Mouse (Mus musculus) MEL (cell line): ENCODE measurements around the gene Cnih3. TPM values are rescaled to one million over a fixed set of nuclear protein-coding genes. Genes with fewer than 3 reads are reported as not detected.

Experiments
- DNase-seq: peaks from one replicate; pipeline ENCODE4 v3.0.0; 2011; ENCODE audit warnings: low read depth, low spot score
- H3K27ac ChIP-seq: 2 replicates; pipeline ENCODE4 v1.5.1; 2012; ENCODE audit warnings: low read depth, mild to moderate bottlenecking, control low read depth, low read length, moderate library complexity; ENCODE audit not compliant: control insufficient read depth
- H3K27me3 ChIP-seq, 2 experiments: fragments of 150-350 bp in 1 of 2; sonication (generic) in 1 of 2; 2 replicates each; pipeline ENCODE4 v1.6.1; 2012; ENCODE audit warnings: low read length in 2 of 2, mild to moderate bottlenecking in 2 of 2, improper control_type of control experiment in 1 of 2, moderate library complexity in 1 of 2; ENCODE audit not compliant: insufficient read depth in 2 of 2, control insufficient read depth in 1 of 2
- H3K36me3 ChIP-seq, 2 experiments: 2 replicates each; pipeline ENCODE4 v1.6.1; 2012 to 2014; ENCODE audit warnings: low read length in 2 of 2, improper control_type of control experiment in 1 of 2, inconsistent platforms in 1 of 2, mild to moderate bottlenecking in 1 of 2; ENCODE audit not compliant: insufficient read depth in 2 of 2, control insufficient read depth in 1 of 2
- H3K4me1 ChIP-seq, 2 experiments: fragments of 150-350 bp in 1 of 2; sonication (generic) in 1 of 2; 2 replicates each; pipeline ENCODE4 v1.6.1; 2012; ENCODE audit warnings: low read length in 2 of 2, improper control_type of control experiment in 1 of 2, mild to moderate bottlenecking in 1 of 2; ENCODE audit not compliant: insufficient read depth in 2 of 2, control insufficient read depth in 1 of 2
- H3K4me3 ChIP-seq, 2 experiments: fragments of 150-350 bp in 1 of 2; sonication (generic) in 1 of 2; 2 replicates each; pipeline ENCODE4 v1.5.1; 2012; ENCODE audit warnings: low read depth in 2 of 2, low read length in 2 of 2, mild to moderate bottlenecking in 2 of 2, moderate library complexity in 2 of 2, control low read depth in 1 of 2, improper control_type of control experiment in 1 of 2; ENCODE audit not compliant: control insufficient read depth in 1 of 2, insufficient read depth in 1 of 2
- H3K79me2 ChIP-seq: 2 replicates; pipeline ENCODE4 v1.6.1; 2012; ENCODE audit warnings: mild to moderate bottlenecking, low read length, moderate library complexity; ENCODE audit not compliant: control insufficient read depth, poor library complexity, insufficient read depth
- H3K9ac ChIP-seq: 2 replicates; pipeline ENCODE4 v1.6.1; 2012; ENCODE audit warnings: low read depth, mild to moderate bottlenecking, control low read depth, low read length, moderate library complexity; ENCODE audit not compliant: control insufficient read depth, poor library complexity, severe bottlenecking
- H3K9me3 ChIP-seq: fragments of 150-350 bp; sonication (generic); replicated peaks from 2 replicates; pipeline ENCODE4 v1.6.1; 2012; ENCODE audit warnings: mild to moderate bottlenecking, low read length, improper control_type of control experiment, moderate library complexity; ENCODE audit not compliant: insufficient read depth
- CHD2 ChIP-seq: IDR thresholded peaks from 2 replicates; pipeline ENCODE4 v1.6.1; 2011; ENCODE audit warnings: low read length, improper control_type of control experiment
- ELF1 ChIP-seq: IDR thresholded peaks from 2 replicates; pipeline ENCODE4 v1.6.1; 2014; ENCODE audit warnings: low read depth, mild to moderate bottlenecking, inconsistent platforms, low read length, improper control_type of control experiment, moderate library complexity
- EP300 ChIP-seq, 2 experiments: IDR thresholded peaks; 2 replicates each; pipeline ENCODE4 v1.6.1; 2011; ENCODE audit warnings: improper control_type of control experiment in 2 of 2, low read length in 2 of 2, low read depth in 1 of 2, mild to moderate bottlenecking in 1 of 2
- KAT2A ChIP-seq: conservative IDR thresholded peaks from 2 replicates; pipeline ENCODE4 v1.6.1; 2012; ENCODE audit warnings: low read depth, low read length, improper control_type of control experiment, inconsistent platforms
- MAX ChIP-seq: IDR thresholded peaks from 2 replicates; pipeline ENCODE4 v1.6.1; 2011; ENCODE audit warnings: low read length, improper control_type of control experiment
- MEF2A ChIP-seq: IDR thresholded peaks from 2 replicates; pipeline ENCODE4 v1.6.1; 2014; ENCODE audit warnings: low read depth, mild to moderate bottlenecking, inconsistent platforms, low read length, improper control_type of control experiment; ENCODE audit not compliant: poor library complexity, insufficient replicate concordance, severe bottlenecking; ENCODE audit errors: extremely low read depth
- MXI1 ChIP-seq: IDR thresholded peaks from 2 replicates; pipeline ENCODE4 v1.6.1; 2011; ENCODE audit warnings: mild to moderate bottlenecking, low read depth, low read length, improper control_type of control experiment
- SMC3 ChIP-seq: IDR thresholded peaks from 2 replicates; pipeline ENCODE4 v1.6.1; 2011; ENCODE audit warnings: low read depth, low read length, improper control_type of control experiment
- TCF12 ChIP-seq: IDR thresholded peaks from 2 replicates; pipeline ENCODE4 v1.6.1; 2014; ENCODE audit warnings: low read depth, mild to moderate bottlenecking, inconsistent platforms, low read length, improper control_type of control experiment, moderate library complexity
- USF1 ChIP-seq: IDR thresholded peaks from 2 replicates; pipeline ENCODE4 v1.6.1; 2014; ENCODE audit warnings: low read depth, mild to moderate bottlenecking, inconsistent platforms, low read length, improper control_type of control experiment, moderate library complexity
- USF2 ChIP-seq, 2 experiments: IDR thresholded peaks; 2 replicates each; pipeline ENCODE4 v1.6.1; 2011 to 2012; ENCODE audit warnings: improper control_type of control experiment in 2 of 2, low read length in 2 of 2, borderline replicate concordance in 1 of 2, inconsistent platforms in 1 of 2, low read depth in 1 of 2, mild to moderate bottlenecking in 1 of 2; ENCODE audit not compliant: insufficient read depth in 1 of 2
- ZMIZ1 ChIP-seq: IDR thresholded peaks from 2 replicates; pipeline ENCODE4 v1.6.1; 2012; ENCODE audit warnings: low read depth, mild to moderate bottlenecking, inconsistent platforms, low read length, improper control_type of control experiment, moderate library complexity
- polyA plus RNA-seq, 2 experiments: library from polyadenylated mRNA; stranded (reverse) in 1 of 2; unstranded in 1 of 2; fragments of >175 nt in 1 of 2; fragments of >200 nt in 1 of 2; gene quantifications; 2 replicates each; pipeline versions ENCODE4 v1.2.1 to v1.2.4; 2012; ENCODE audit warnings: low replicate concordance in 2 of 2, low read depth in 1 of 2; ENCODE audit not compliant: insufficient read length in 2 of 2, insufficient read depth in 1 of 2, missing spikeins in 1 of 2
- total RNA-seq: library from RNA; depleted of rRNA; stranded (reverse); fragments of 300-350 nt; gene quantifications from 2 replicates; pipeline ENCODE4 v1.2.3, GENCODE M21; 2012; rRNA removed

The Cnih3 gene
- total RNA-seq (not detected in 2 replicates), polyA plus RNA-seq (not detected)

- H3K9ac ChIP-seq = no peak within 1 kb of the TSS
- TF ChIP-seq MEF2A (no peak), CHD2 (no peak), ZMIZ1 (no peak), USF2 (IDR thresholded peaks at IDR 0.05; ENCODE audit: borderline replicate concordance in 1 of 2, insufficient read depth in 1 of 2, low read depth in 1 of 2, low read length in 2 of 2) (no peak), SMC3 (no peak), MXI1 (no peak), MAX (no peak), KAT2A (no peak), ELF1 (no peak), TCF12 (no peak)
- no peaks in the 10 kb centered on the region for H3K9me3 ChIP-seq
- H3K36me3 ChIP-seq = no peaks in the 10 kb centered on the region
- no peak within 1 kb of the TSS for H3K27ac ChIP-seq
- peaks cover 10 to 15% of the 10 kb centered on the region in 2 experiments for H3K27me3 ChIP-seq
- no peak for DNase-seq
- no peaks in the 10 kb centered on the region for H3K4me1 ChIP-seq
- no peak within 1 kb of the TSS for H3K4me3 ChIP-seq
- no peaks in the 10 kb centered on the region for H3K79me2 ChIP-seq
Observed at GRCm38 (mm10) chr1:181352367-181353199, at the start of gene Cnih3. TSS of gene Cnih3 (plus strand) at chr1:181352628.

- no peak for DNase-seq
- no peaks in the 10 kb centered on the region for H3K79me2 ChIP-seq
- H3K9me3 ChIP-seq = no peaks in the 10 kb centered on the region
- TF ChIP-seq EP300 (IDR thresholded peaks at IDR 0.05; ENCODE audit: low read depth in 1 of 2, low read length in 2 of 2) = no peak
- no peak for TF ChIP-seq USF1
- H3K27ac ChIP-seq = no peak overlapping the region
- peaks cover 0 to 4% of the 10 kb centered on the region in 2 experiments; a peak in 1 of 4 replicates for H3K4me1 ChIP-seq
- no peak overlapping the region for H3K4me3 ChIP-seq
- peaks cover 0 to 8% of the 10 kb centered on the region in 2 experiments; a peak in 2 of 4 replicates for H3K36me3 ChIP-seq
- H3K27me3 ChIP-seq = peaks cover 0 to 1% of the 10 kb centered on the region in 2 experiments; a peak in 3 of 4 replicates
- H3K9ac ChIP-seq = no peak overlapping the region
Observed at GRCm38 (mm10) chr1:181307981-181308380, 44.4 kb upstream of the Cnih3 start.
